Mouse (Mus musculus): Measurements from ENCODE around the gene Ptgfrn.

GRCm38 (mm10) chr3:101012131-101012571, 97.9 kb downstream of the Ptgfrn start:
- no peak for TF ChIP-seq MAFK (IDR thresholded peaks at IDR 0.05; ENCODE audit: insufficient read depth, low read depth, low read length)
- TF ChIP-seq HCFC1 (IDR thresholded peaks at IDR 0.05; ENCODE audit: borderline replicate concordance, insufficient read depth, low read length): no peak
- no peak for TF ChIP-seq ZC3H11A (IDR thresholded peaks at IDR 0.05; ENCODE audit: borderline replicate concordance, low read depth, low read length)
- no peak for TF ChIP-seq CHD2 (IDR thresholded peaks at IDR 0.05; ENCODE audit: low read depth, low read length)

Measured in ES-E14 (cell line).